Mouse (Mus musculus): ENCODE data around the gene Evi5. TPM values are rescaled to one million over a fixed set of nuclear protein-coding genes. Genes with fewer than 3 reads are reported as not detected.

Evi5 gene
- total and polyA plus RNA-seq, 3 experiments: 4.6 to 8.4 TPM; not detected in 1

DNA sequence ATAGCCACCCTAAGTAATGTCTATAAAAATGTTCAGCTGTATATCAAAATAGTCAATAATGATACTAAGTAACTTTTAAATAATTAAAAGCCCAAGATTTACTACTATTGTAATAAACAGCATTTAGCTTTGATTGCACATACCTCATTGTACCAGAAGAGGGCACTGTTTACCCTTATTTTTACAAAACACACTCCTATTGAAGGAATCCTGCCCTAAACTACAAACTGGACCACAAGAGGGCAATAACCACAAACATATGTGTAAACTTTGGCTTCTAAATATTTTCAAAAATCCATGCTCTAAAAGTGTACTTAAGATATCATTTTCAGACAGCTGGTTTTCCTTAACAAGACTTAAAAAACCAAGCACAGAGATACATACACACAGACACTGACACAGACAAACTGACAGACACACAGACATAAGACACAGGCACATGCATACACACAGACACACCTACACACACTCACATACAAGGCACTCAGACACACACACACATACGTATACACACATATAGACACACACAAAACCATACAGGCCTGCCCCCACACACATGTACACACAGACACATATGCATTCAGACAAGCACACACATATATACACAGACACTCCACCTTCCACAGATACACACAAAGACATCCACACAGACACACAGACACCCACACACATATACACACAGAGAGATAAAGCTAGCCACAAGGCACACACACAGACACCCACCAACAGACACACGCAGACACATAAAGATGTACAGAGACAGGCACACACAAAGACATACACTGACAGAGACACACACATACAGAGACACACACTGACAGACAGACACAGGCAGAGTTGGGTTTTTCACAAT is 46.7 kb upstream of the Evi5 start:
- TF ChIP-seq ETS1 (IDR thresholded peaks at IDR 0.05; ENCODE audit: low read depth, low read length) (no peak), ZKSCAN1 (IDR thresholded peaks at IDR 0.05; ENCODE audit: low read depth, low read length) (no peak), JUND (IDR thresholded peaks at IDR 0.05; ENCODE audit: low read depth, low read length) (peak; percentile 83; the same call in 1 of the 2 replicates), ZC3H11A (IDR thresholded peaks at IDR 0.05; ENCODE audit: low read depth, low read length) (peak; percentile 100), USF2 (IDR thresholded peaks at IDR 0.05; ENCODE audit: borderline replicate concordance in 1 of 2, insufficient read depth in 1 of 2, low read depth in 1 of 2, low read length in 2 of 2) (no peak), MAFK (IDR thresholded peaks at IDR 0.05; ENCODE audit: borderline replicate concordance, low read depth, low read length) (no peak), UBTF (IDR thresholded peaks at IDR 0.05; ENCODE audit: borderline replicate concordance, insufficient read depth, low read depth, low read length) (no peak), ZNF384 (IDR thresholded peaks at IDR 0.05; ENCODE audit: low read depth, low read length) (peak; percentile 78; the same call in 1 of the 2 replicates), KAT2A (conservative IDR thresholded peaks at IDR 0.05; ENCODE audit: low read depth, low read length) (no peak), TAL1 (IDR thresholded peaks at IDR 0.05; ENCODE audit: low read length) (no peak), POLR2AphosphoS2 (IDR thresholded peaks at IDR 0.05; ENCODE audit: low read length) (no peak), SMC3 (IDR thresholded peaks at IDR 0.05; ENCODE audit: low read depth, low read length) (peak; percentile 100), CTCF (IDR thresholded peaks at IDR 0.05 in 2 of 3, conservative IDR thresholded peaks at IDR 0.05 in 1 of 3; ENCODE audit: control insufficient read depth in 1 of 3, insufficient read depth in 1 of 3, low read depth in 2 of 3, low read length in 3 of 3, poor library complexity in 1 of 3, severe bottlenecking in 1 of 3) (peak; percentile 5 to 100 (median 57); a peak in 4 of 6 replicates), E2F4 (IDR thresholded peaks at IDR 0.05; ENCODE audit: borderline replicate concordance, low read depth, low read length) (no peak), SIN3A (IDR thresholded peaks at IDR 0.05; ENCODE audit: low read length) (peak; percentile 83), MYC (IDR thresholded peaks at IDR 0.05; ENCODE audit: low read depth, low read length) (peak; percentile 79), HCFC1 (IDR thresholded peaks at IDR 0.05; ENCODE audit: low read depth, low read length) (0 out of 2 replicates have a peak, but pooled peaks have one; percentile 51)
- Histone ChIP-seq H3K27ac (ENCODE audit: control insufficient read depth, low read depth, low read length) (no peak overlapping the region), H3K27me3 (ENCODE audit: control insufficient read depth in 1 of 2, insufficient read depth in 2 of 2, low read length in 2 of 2) (no peaks in the 10 kb centered on the region), H3K9me3 (replicated peaks; ENCODE audit: insufficient read depth, low read length) (no peaks in the 10 kb centered on the region), H3K36me3 (ENCODE audit: control insufficient read depth in 1 of 2, insufficient read depth in 2 of 2, low read length in 2 of 2) (no peaks in the 10 kb centered on the region), H3K79me2 (ENCODE audit: control insufficient read depth, insufficient read depth, low read length, poor library complexity) (no peaks in the 10 kb centered on the region), H3K9ac (ENCODE audit: control insufficient read depth, low read depth, low read length, poor library complexity, severe bottlenecking) (no peak overlapping the region), H3K4me1 (ENCODE audit: control insufficient read depth in 1 of 2, insufficient read depth in 2 of 2, low read length in 2 of 2) (no peaks in the 10 kb centered on the region), H3K4me3 (ENCODE audit: control insufficient read depth in 1 of 2, insufficient read depth in 1 of 2, low read depth in 2 of 2, low read length in 2 of 2) (no peak overlapping the region)
- DNase-seq (ENCODE audit: low read depth, low spot score): peak; percentile 87

- Histone ChIP-seq H3K9me3 (replicated peaks; ENCODE audit: insufficient read depth, low read length) (no peaks in the 10 kb centered on the region), H3K27ac (ENCODE audit: control insufficient read depth, low read depth, low read length) (no peak overlapping the region), H3K4me1 (ENCODE audit: control insufficient read depth in 1 of 2, insufficient read depth in 2 of 2, low read length in 2 of 2) (peaks cover 0 to under 1% of the 10 kb centered on the region in 2 experiments; a peak in 1 of 4 replicates), H3K36me3 (ENCODE audit: control insufficient read depth in 1 of 2, insufficient read depth in 2 of 2, low read length in 2 of 2) (peaks cover 0 to under 1% of the 10 kb centered on the region in 2 experiments; a peak in 2 of 4 replicates), H3K79me2 (ENCODE audit: control insufficient read depth, insufficient read depth, low read length, poor library complexity) (no peaks in the 10 kb centered on the region), H3K9ac (ENCODE audit: control insufficient read depth, low read depth, low read length, poor library complexity, severe bottlenecking) (no peak overlapping the region), H3K4me3 (ENCODE audit: control insufficient read depth in 1 of 2, insufficient read depth in 1 of 2, low read depth in 2 of 2, low read length in 2 of 2) (no peak overlapping the region), H3K27me3 (ENCODE audit: control insufficient read depth in 1 of 2, insufficient read depth in 2 of 2, low read length in 2 of 2) (no peaks in the 10 kb centered on the region)
- DNase-seq (ENCODE audit: low read depth, low spot score): no peak
- no peak for TF ChIP-seq ZC3H11A (IDR thresholded peaks at IDR 0.05; ENCODE audit: low read depth, low read length)
- TF ChIP-seq SMC3 (IDR thresholded peaks at IDR 0.05; ENCODE audit: low read depth, low read length): no peak
Observed at GRCm38 (mm10) chr5:107915280-107915679, 40.4 kb upstream of the Evi5 start.

All from MEL (cell line).